Mouse (Mus musculus) lung, postnatal 0 days (tissue): ENCODE data around the gene Rhof.

Source experiments
- CTCF ChIP-seq: IDR thresholded peaks from 2 replicates; pipeline ENCODE4 v1.5.1; 2016; ENCODE audit warnings: antibody characterized with exemption, mild to moderate bottlenecking
- EP300 ChIP-seq: IDR thresholded peaks from 2 replicates; pipeline ENCODE4 v1.6.1; 2016; ENCODE audit warnings: antibody characterized with exemption, mild to moderate bottlenecking, control low read depth

GRCm38 (mm10) chr5:123151707-123152362 is 19.3 kb upstream of the Rhof start:
- TF ChIP-seq CTCF (no peak), EP300 (no peak)
